Mouse (Mus musculus): Measurements from ENCODE around the gene Taf1a. TPM values are rescaled to one million over a fixed set of nuclear protein-coding genes. Genes with fewer than 3 reads are reported as not detected.

Taf1a gene
- polyA plus RNA-seq, 1 experiment from 2014 or later = 16.0 TPM

GRCm38 (mm10) chr1:183417873-183418272 is 29.1 kb downstream of the Taf1a start, which contains the start of gene Hhipl2:
Gene Hhipl2, plus strand, starts transcription at chr1:183418215.
- no peaks in the 10 kb centered on the region for H3K9me3 ChIP-seq (replicated peaks)
- H3K4me3 ChIP-seq (replicated peaks) = no peak within 1 kb of the TSS
- no peaks in the 10 kb centered on the region for H3K4me1 ChIP-seq
- H3K27ac ChIP-seq (replicated peaks) = no peak within 1 kb of the TSS
- no peak for ATAC-seq (ENCODE audit: low FRiP score)
- H3K4me2 ChIP-seq = no peak within 1 kb of the TSS
- H3K27me3 ChIP-seq (replicated peaks) = no peaks in the 10 kb centered on the region
- no peak within 1 kb of the TSS for H3K9ac ChIP-seq (replicated peaks)
- 83% methylated on average over 12 of the region's 12 CpGs for WGBS
- no peaks in the 10 kb centered on the region for H3K36me3 ChIP-seq

- Histone ChIP-seq H3K4me1 (no peaks in the 10 kb centered on the region), H3K4me2 (no peak overlapping the region), H3K36me3 (no peaks in the 10 kb centered on the region), H3K9ac (replicated peaks) (no peak overlapping the region), H3K27ac (replicated peaks) (no peak overlapping the region), H3K9me3 (replicated peaks) (no peaks in the 10 kb centered on the region), H3K27me3 (replicated peaks) (no peaks in the 10 kb centered on the region), H3K4me3 (replicated peaks) (no peak overlapping the region)
- 92% methylated on average over 7 of the region's 7 CpGs for WGBS
- no peak for ATAC-seq (ENCODE audit: low FRiP score)
These were observed 31.0 kb downstream of the Taf1a start for GRCm38 (mm10) chr1:183419741-183420140.

GRCm38 (mm10) chr1:183420296-183420695 is 31.5 kb downstream of the Taf1a start:
- no peaks in the 10 kb centered on the region for H3K9me3 ChIP-seq (replicated peaks)
- H3K27me3 ChIP-seq (replicated peaks) = no peaks in the 10 kb centered on the region
- H3K36me3 ChIP-seq = no peaks in the 10 kb centered on the region
- H3K4me3 ChIP-seq (replicated peaks) = no peak overlapping the region
- no peaks in the 10 kb centered on the region for H3K4me1 ChIP-seq
- H3K4me2 ChIP-seq = no peak overlapping the region
- H3K27ac ChIP-seq (replicated peaks) = no peak overlapping the region
- H3K9ac ChIP-seq (replicated peaks) = no peak overlapping the region
- no peak for ATAC-seq (ENCODE audit: low FRiP score)
- WGBS = 86% methylated on average over 10 of the region's 10 CpGs

GRCm38 (mm10) chr1:183424100-183424499 is 35.3 kb downstream of the Taf1a start:
- ATAC-seq (ENCODE audit: low FRiP score) = no peak
- Histone ChIP-seq H3K36me3 (no peaks in the 10 kb centered on the region), H3K27me3 (replicated peaks) (no peaks in the 10 kb centered on the region), H3K4me1 (no peaks in the 10 kb centered on the region), H3K4me3 (replicated peaks) (no peak overlapping the region), H3K9me3 (replicated peaks) (no peaks in the 10 kb centered on the region), H3K4me2 (no peak overlapping the region), H3K27ac (replicated peaks) (no peak overlapping the region), H3K9ac (replicated peaks) (no peak overlapping the region)
- 97% methylated on average over 7 of the region's 7 CpGs for WGBS

GRCm38 (mm10) chr1:183434918-183435317 is 46.1 kb downstream of the Taf1a start:
- H3K27me3 ChIP-seq (replicated peaks) = no peaks in the 10 kb centered on the region
- ATAC-seq (ENCODE audit: low FRiP score) = no peak
- H3K9me3 ChIP-seq (replicated peaks) = no peaks in the 10 kb centered on the region
- no peak overlapping the region for H3K27ac ChIP-seq (replicated peaks)
- H3K4me2 ChIP-seq = no peak overlapping the region
- no peaks in the 10 kb centered on the region for H3K36me3 ChIP-seq
- 91% methylated on average over 9 of the region's 9 CpGs for WGBS
- H3K4me1 ChIP-seq = no peaks in the 10 kb centered on the region
- H3K4me3 ChIP-seq (replicated peaks) = no peak overlapping the region
- no peak overlapping the region for H3K9ac ChIP-seq (replicated peaks)

- Histone ChIP-seq H3K27ac (replicated peaks) (no peak overlapping the region), H3K27me3 (replicated peaks) (0 out of 2 replicates have a peak, but pooled peaks cover 4% of the 10 kb centered on the region), H3K9ac (replicated peaks) (no peak overlapping the region), H3K4me1 (peaks cover 6% of the 10 kb centered on the region), H3K4me3 (replicated peaks) (no peak overlapping the region), H3K9me3 (replicated peaks) (no peaks in the 10 kb centered on the region), H3K36me3 (no peaks in the 10 kb centered on the region), H3K4me2 (peak overlapping the region; percentile 29)
- 36% methylated on average over 22 of the region's 22 CpGs for WGBS
- no peak for ATAC-seq (ENCODE audit: low FRiP score)
These were observed 50.3 kb downstream of the Taf1a start for GRCm38 (mm10) chr1:183439036-183439435.

GRCm38 (mm10) chr1:183442015-183442774 is 53.4 kb downstream of the Taf1a start:
- Histone ChIP-seq H3K27ac (replicated peaks) (peak overlapping the region; percentile 45; the same call in 1 of the 2 replicates), H3K4me2 (peak overlapping the region; percentile 34), H3K27me3 (replicated peaks) (0 out of 2 replicates have a peak, but pooled peaks cover 4% of the 10 kb centered on the region), H3K9ac (replicated peaks) (no peak overlapping the region), H3K4me3 (replicated peaks) (no peak overlapping the region), H3K9me3 (replicated peaks) (no peaks in the 10 kb centered on the region), H3K36me3 (no peaks in the 10 kb centered on the region), H3K4me1 (peaks cover 6% of the 10 kb centered on the region)
- peak; percentile 77; the same call in 1 of the 2 replicates for ATAC-seq (ENCODE audit: low FRiP score)
- WGBS = 26% methylated on average over 19 of the region's 19 CpGs

- H3K4me1 ChIP-seq = no peaks in the 10 kb centered on the region
- 10% methylated on average over 3 of the region's 3 CpGs for WGBS
- no peak for ATAC-seq (ENCODE audit: low FRiP score)
- no peak overlapping the region for H3K9ac ChIP-seq (replicated peaks)
- no peaks in the 10 kb centered on the region for H3K36me3 ChIP-seq
- no peaks in the 10 kb centered on the region for H3K27me3 ChIP-seq (replicated peaks)
- H3K4me2 ChIP-seq = no peak overlapping the region
- H3K9me3 ChIP-seq (replicated peaks) = no peaks in the 10 kb centered on the region
- H3K4me3 ChIP-seq (replicated peaks) = no peak overlapping the region
- no peak overlapping the region for H3K27ac ChIP-seq (replicated peaks)
These were observed 64.3 kb downstream of the Taf1a start for GRCm38 (mm10) chr1:183453066-183453465.

Other genes starting within 250 kb of the Taf1a start
- gene Disp1, start 167.5 kb upstream of the Taf1a start, polyA plus RNA-seq (2015; fragmentation: Nextera tagmentation; extraction: Ambion mirVana) = 9.1 and 9.5 TPM in 2 replicates
- gene Aida, start 92.4 kb upstream of the Taf1a start, polyA plus RNA-seq (2015; fragmentation: Nextera tagmentation; extraction: Ambion mirVana) = 50.2 and 56.3 TPM in 2 replicates
- 86.4 and 93.6 TPM in 2 replicates for gene Brox, start 91.7 kb upstream of the Taf1a start, polyA plus RNA-seq (2015; fragmentation: Nextera tagmentation; extraction: Ambion mirVana)
- gene Mia3, start 19.4 kb upstream of the Taf1a start, polyA plus RNA-seq (2015; fragmentation: Nextera tagmentation; extraction: Ambion mirVana) = 101 and 112 TPM in 2 replicates
- 0.13 and 0.65 TPM in 2 replicates for gene Hhipl2, start 29.2 kb downstream of the Taf1a start, polyA plus RNA-seq (2015; fragmentation: Nextera tagmentation; extraction: Ambion mirVana)